Mouse (Mus musculus) embryo, embryonic 10.5 days (tissue): ENCODE results near the gene Glb1.
"Not testable (repeated sequence)": the region's sequence is repeated elsewhere in the genome, so short reads cannot be mapped to it uniquely, and the experiment has no call there.

ENCODE experiments used
- DNase-seq: peaks from one replicate; pipeline ENCODE4 v3.0.0-alpha.2; 2015; ENCODE audit warnings: low spot score

Gene Glb1

DNA sequence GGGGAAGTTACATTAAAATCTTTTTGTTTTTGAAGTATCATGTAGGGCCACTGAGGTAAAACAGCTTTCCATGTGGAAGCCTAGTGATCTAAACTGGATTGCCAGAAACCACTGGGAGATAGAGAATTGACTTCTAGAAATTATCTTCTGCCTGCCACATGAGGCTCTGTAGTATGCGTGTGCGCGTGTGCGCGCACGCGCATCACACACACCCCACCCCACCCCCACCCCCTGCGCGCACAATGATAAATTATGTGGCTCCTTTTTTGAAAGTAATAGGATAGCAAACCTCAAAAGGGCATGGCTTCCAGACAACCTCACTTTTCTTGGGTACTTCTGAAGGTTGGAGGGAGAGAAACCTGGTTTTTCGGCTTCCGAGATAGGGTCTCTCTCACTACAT lies 101.0 kb downstream of the Glb1 start:
- DNase-seq: no peak

DNA sequence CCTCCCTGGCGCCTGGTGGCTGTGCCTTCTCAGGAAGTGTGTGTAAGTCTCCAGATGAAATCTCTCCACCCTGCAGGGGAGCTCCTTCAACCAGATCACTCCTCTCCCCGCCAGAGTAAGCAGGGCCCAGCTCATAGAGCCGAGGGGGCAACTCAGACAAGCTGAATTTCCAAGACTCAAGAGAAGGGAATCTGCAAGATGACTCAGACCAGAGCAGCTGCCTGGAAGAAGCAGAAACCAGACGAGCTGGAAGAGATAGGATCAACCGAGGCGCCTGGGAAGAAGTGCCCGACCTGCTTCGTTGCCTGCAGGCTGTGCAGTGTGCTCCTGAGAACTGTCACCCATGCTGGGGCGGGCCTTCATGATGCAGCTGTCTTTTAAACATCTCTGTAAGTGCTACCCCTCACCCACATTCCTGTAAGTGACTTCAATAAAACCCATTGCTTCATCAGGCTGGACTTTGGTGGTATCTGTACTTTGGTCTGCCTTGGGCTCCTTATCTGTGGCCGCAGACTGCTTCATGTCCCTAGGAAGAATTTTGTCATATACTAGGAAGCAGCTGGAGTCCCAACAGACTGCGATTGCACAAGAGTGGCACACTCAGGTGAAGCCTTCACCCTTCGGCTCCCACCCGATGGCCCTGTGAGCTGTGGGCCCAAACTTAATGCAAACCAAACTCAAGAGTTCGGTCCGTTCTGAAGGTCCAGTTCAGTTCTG lies 102.0 kb downstream of the Glb1 start:
- no peak for DNase-seq

DNA sequence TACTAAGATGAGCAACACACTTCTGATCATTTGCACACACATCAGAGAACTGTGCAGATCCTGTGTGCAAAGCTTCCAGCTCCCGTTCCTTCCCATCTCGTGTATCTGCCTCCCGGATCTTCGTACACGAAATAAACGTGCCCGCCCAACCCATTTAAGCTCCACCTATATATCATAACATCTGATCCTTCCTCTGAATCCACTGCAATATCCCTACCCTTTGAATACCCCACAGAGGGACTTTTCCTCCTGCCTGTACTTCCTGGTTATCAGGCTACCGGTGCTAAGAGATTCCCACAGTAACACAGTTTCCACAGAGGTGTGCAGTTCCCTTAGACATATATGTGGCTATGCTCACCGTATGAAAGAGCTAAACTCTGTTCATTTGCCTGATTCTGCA lies 103.9 kb downstream of the Glb1 start, which contains the start of gene Ccr4:
Gene Ccr4, minus strand, starts transcription at position 101 of the 400 bp plus-strand sequence.
- DNase-seq: no peak

DNA sequence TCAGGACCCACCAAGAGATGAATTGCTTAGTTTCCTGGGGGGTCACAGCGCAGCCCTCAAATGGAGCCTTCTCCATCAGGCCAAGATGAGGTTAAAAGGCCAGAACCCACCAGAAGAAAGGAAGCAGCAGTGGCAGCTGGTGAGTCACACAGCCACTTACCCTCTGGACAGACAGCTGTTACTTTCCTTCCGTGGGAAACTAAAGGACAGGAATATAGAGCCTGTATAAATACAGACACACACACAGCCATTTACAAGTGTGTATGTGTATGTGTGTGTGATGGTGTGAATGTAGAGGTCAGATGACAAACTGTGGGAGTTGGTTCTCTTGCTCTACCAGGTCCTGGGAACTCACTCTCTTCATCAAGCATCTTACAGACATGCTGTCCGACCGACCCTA lies 105.7 kb downstream of the Glb1 start:
- DNase-seq: no peak

DNA sequence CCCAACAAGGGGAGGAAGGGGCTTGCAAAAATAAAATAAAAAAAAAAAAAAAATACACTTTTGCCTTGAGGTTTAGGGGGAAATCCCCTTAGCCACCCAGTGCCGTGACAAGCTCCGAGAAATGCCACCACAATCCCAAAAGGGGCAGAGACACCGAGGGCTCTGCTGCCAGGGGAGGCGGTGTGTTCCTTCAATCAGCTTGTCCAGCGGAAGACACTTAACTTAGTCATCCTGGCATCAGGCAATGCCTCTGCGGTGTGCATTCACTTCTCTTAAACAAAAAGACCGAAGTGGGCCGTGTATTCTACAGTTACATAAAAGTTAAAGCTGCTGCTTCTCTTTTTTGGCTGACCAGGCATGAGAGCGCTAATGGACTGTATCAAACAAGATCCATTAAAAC lies 106.5 kb downstream of the Glb1 start:
- DNase-seq: no peak

- no peak for DNase-seq
Measured at GRCm38 (mm10) chr9:114509785-114510184, 108.9 kb downstream of the Glb1 start.

DNA sequence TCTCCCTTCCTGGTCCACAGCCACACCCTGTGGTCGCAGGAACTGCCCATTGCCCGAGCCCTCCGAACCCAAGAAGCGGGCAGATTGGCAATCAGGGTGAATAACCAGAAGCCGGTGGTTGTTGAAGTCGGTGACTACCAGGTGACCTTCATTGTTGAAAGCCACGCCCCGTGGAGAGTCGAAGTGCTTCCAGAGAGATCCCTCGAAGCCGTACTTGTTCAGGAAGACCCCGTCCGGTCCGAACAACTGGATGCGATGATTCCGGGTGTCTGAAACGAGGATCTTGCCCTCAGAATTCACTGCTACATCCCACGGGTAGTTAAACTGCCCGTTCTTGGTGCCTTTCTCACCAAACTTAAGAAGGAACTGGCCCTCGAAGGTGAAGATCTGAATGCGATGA lies 112.0 kb downstream of the Glb1 start:
- no peak for DNase-seq

DNA sequence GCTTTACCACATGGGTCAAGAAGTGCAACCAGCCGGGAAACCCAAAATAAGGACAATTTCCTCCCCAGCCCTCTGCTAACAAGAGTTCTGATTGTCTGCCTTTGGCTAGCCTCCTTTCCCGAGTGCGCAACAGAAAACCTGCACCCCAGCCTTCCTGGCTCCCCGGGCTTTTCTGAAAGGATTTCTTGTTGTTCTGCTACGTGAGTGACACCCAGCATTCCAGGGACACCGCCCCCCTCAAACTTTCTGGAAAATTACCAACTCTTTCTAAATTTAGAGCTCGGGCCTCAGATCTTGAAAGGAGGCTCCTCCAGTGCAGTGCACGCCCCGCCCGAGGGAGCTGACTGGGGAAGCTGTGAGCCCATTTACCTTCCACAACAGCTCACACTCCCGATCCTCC lies 114.5 kb downstream of the Glb1 start, which contains the start of gene C130032M10Rik:
Gene C130032M10Rik, plus strand, starts transcription at position 334 of the 400 bp plus-strand sequence.
- no peak for DNase-seq

- DNase-seq: no peak
Measured at GRCm38 (mm10) chr9:114517924-114518497, 117.1 kb downstream of the Glb1 start.

- DNase-seq: no peak
Measured at GRCm38 (mm10) chr9:114518812-114519477, 118.1 kb downstream of the Glb1 start.

- not testable (repeated sequence) for DNase-seq
Measured at GRCm38 (mm10) chr9:114520529-114520928, 119.7 kb downstream of the Glb1 start.

DNA sequence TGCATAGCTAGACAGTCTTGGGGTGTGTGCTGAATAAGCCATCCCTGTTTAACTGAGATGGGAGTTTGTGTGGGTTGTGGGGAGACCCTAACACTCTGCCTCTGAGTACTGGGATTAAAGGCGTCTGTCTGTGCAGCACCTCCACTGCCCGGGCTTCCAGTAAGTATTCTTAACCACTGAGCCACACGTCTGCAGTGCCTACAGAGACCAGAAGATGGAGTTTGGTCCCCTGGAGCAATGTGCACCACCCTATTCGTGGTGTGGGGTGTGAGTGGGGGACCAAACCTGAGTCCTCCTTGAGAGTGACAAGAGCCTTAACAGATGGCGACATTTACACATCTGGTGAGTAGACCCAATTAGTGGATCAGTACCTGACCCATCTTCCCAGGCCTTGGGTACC lies 121.2 kb downstream of the Glb1 start:
- DNase-seq: no peak

- DNase-seq: no peak
Measured at GRCm38 (mm10) chr9:114522501-114522900, 121.6 kb downstream of the Glb1 start.
